Mouse (Mus musculus) left cerebral cortex, postnatal 36 days (tissue): ENCODE measurements at regions not wholly inside any gene's neighbourhood (a gene's known extent, or its start where the extent isn't known, plus 50 kb on each side); places are given as distances from the start of the nearest gene placed in this dataset.

ENCODE experiments used
- DNase-seq, 2 experiments: peaks; one replicate each; pipeline ENCODE4 v3.0.0; 2021 to 2022; ENCODE audit warnings: low spot score in 2 of 2, mixed read lengths in 1 of 2
- intact Hi-C: fragments of 180-260 bp; cut with DNase I; formaldehyde crosslinking; loops from one replicate; pipeline ENCODE4 v1.15.1; 2025

DNA sequence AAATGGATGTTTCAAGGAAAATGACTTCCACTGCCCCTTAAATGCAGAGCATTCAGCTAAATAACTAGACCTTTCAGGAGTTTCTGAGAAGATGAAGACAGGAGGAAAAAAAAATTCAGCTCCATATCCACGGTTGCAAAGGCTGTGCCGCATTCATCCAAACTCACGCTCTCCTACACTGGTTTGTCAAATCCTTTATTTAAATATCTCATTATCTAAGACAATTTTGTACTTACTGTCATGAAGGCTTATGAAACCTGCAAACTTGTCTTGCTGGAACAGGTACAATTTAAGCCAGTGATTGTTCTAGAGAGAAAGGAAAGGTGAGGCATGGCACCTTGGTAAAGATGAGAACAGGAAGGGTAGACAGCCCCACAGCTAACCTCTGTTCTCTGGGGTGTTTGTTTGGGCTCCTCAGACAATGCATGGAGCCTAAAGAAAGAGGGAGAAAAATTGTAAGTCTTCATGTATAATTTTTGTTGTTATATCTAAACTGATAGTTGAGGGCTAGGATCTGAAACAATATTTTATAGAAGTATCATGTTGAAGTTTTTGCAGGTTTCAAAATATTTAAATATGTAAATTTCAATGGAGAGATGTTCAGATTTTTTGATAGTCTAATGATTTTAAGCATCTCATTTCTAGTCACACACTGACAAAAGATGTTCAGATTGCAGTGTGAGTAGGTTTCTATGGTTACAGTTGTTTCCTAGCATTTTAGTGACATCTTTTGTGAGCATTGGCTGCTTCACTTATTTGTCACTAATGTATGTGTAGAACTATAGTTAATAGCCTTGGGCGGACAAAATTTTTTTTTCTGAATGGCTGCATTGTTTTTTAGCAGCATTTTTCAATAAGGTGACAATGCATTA lies 321.2 kb upstream of the Prkd1 start:
- intact Hi-C loops: no loop called here

DNA sequence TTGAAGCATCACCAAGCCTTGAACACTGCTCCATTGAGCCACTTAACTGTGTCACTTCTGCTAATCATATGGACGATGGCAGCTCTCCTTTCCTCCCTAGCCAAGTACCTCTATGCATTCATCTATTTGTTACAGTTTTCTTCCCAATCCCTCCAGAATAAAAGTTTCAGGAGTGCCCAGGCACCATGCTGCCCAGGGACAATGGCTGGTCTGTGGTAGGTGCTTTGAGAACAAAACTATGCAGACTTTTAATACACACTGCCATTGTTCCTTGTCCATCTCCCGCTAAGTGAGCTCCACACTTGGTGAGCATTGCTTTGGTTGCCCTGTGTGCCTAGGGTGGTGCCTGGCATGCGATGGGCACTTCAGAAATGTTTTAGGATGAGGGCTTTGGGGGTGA lies 320.5 kb upstream of the Prkd1 start:
- intact Hi-C loops: no loop called here

More for the DNA sequence above, 321.2 kb upstream of the Prkd1 start:
- no peak for DNase-seq

DNA sequence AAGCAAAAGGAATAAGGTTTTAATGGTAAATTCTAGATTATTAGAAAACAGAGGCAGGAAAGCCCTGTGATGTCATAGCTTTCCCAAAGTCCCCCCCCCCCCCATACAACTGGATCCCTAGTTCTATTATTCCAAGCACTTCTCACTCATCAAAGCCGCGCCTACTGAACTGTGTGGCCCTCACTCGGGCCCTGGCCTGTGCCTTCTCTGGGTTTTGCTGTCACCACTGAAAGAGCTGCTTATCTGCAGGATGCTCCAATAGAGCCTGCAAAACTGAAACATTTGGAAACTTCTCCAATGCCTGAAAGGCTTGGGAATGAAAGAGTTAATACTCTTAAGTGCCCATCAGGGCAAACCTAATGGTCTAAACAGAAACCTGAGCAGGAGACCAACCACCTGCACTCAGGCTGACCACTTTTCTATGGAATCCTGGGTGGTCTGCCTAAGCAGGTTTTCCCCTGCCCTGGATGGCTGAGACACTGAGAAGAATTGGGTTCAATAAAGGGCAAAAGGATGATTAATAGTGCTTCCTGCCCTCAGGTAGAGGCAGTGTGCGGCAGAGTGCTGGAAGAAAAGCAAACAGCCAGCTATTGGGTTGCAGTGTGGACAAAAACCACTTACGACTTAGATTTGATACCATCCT lies 318.4 kb upstream of the Prkd1 start:
- DNase-seq: no peak
- intact Hi-C loops: no loop called here

More for the DNA sequence above, 320.5 kb upstream of the Prkd1 start:
- DNase-seq: no peak

- DNase-seq: no peak
- intact Hi-C loops: no loop called here
Measured at GRCm38 (mm10) chr12:50953971-50954370, 305.1 kb upstream of the Prkd1 start.

- peak in 1 of 2 experiments; percentile 32 for DNase-seq
Measured at GRCm38 (mm10) chr12:50947035-50947434, 298.1 kb upstream of the Prkd1 start.

DNA sequence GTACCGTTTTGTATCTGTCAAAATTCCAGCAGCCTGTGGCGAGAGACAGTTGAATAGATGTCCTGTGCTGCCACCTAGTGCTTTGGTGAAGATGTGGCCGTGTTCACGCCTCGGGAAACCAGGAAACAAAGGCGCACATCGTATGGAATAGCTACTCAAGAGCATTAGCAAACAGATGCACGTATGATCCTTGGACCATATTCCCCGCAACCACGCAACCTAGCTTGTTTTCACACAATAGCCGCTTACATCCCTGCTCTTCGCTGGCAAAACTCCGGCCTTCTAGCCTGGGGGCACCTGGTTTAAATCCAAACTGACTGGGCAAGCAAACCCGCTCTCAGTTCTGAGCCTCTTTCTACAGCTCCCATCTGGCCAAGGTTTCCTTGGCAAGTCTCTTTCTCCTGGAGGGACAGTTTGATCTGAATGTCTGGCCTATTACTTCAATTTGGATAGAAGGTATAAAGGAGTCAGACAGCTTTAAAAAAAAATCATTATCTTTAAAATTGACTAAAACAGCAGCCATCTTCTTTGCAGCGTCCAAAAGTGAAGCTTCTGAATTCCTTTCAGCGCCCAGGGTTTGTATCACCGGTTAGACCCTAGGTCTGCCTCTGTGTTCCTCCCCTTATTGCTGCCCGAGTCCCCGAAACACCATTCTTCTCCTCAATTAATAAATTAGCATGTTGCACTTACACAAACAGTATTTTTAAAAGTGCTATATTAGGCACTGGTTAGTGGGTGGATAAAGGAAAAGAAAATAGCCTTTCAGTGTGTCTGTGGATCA lies 295.0 kb upstream of the Prkd1 start:
- DNase-seq: peak; percentile 82
- intact Hi-C loops: loop anchor here (5.0 to 10.0 kb wide), 4 partner anchors 239 to 1572 kb away; no protein-coding TSS in a partner anchor

More at GRCm38 (mm10) chr12:50947035-50947434, 298.1 kb upstream of the Prkd1 start:
- intact Hi-C loops: loop anchor here (10.0 kb wide), 2 partner anchors 242 to 982 kb away; no protein-coding TSS in a partner anchor

- no peak for DNase-seq
- intact Hi-C loops: loop anchor here (5.0 to 10.0 kb wide), 4 partner anchors 239 to 1571 kb away; no protein-coding TSS in a partner anchor
Measured at GRCm38 (mm10) chr12:50943340-50943739, 294.4 kb upstream of the Prkd1 start.

DNA sequence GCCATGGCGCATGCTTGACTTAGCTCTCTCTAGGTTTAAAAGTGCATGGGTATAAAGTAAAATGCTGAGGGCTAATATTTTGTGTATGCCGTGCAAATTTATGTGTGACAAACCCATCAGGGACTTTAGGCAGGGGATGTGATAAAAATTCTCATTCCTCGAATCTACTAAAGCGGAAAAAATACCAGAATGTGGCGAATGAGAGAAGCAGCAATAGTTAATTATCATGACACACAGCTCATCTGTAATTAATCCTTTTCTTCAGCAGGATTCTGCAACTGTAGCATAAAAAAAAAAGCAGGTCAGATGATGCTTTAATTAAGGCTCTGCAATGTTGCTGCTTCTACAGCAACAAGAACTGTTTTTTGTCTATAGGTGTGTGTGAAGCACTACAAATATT lies 286.6 kb upstream of the Prkd1 start:
- DNase-seq: no peak
- intact Hi-C loops: no loop called here

- intact Hi-C loops: no loop called here
- no peak for DNase-seq
Measured at GRCm38 (mm10) chr12:50932496-50932895, 283.6 kb upstream of the Prkd1 start.

- intact Hi-C loops: no loop called here
- DNase-seq: no peak
Measured at GRCm38 (mm10) chr12:50929641-50930040, 280.7 kb upstream of the Prkd1 start.

DNA sequence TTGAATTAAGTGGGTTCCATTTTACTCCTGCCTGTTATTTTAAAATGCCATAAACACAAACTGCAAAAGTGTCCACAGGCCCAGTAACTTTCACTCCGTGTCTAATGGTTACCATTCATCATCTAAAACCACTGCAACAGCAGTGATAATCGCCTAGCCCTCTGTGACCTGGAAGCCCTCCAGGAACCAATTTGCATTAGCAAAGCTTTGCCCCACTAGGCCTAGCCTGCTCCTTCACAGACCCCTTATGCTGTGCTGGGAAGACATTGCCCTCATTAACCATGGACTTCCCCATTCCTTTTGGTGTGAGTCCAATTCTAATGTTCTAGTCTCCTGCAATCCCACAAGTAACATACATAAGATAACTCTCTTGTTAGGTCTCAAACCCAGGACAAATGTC lies 277.3 kb upstream of the Prkd1 start:
- no peak for DNase-seq
- intact Hi-C loops: no loop called here

DNA sequence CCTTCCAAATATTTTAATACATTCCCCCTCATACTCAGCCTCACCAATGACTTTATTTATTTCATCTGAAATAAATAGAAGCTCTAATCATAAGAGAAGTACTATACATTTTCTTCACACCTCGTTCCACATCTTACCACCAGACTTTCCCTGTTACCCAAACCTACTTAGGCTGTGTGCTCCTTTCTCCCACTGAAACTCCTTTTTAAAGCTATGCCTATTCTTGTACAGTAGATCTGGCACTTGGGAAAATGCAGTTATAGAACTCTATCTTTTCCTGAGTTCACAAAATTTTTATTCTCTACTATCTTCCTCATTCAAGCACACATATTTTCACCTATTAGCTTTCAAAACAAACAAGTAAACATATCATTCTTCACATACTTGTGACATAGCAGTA lies 272.8 kb upstream of the Prkd1 start:
- no peak for DNase-seq
- intact Hi-C loops: no loop called here

DNA sequence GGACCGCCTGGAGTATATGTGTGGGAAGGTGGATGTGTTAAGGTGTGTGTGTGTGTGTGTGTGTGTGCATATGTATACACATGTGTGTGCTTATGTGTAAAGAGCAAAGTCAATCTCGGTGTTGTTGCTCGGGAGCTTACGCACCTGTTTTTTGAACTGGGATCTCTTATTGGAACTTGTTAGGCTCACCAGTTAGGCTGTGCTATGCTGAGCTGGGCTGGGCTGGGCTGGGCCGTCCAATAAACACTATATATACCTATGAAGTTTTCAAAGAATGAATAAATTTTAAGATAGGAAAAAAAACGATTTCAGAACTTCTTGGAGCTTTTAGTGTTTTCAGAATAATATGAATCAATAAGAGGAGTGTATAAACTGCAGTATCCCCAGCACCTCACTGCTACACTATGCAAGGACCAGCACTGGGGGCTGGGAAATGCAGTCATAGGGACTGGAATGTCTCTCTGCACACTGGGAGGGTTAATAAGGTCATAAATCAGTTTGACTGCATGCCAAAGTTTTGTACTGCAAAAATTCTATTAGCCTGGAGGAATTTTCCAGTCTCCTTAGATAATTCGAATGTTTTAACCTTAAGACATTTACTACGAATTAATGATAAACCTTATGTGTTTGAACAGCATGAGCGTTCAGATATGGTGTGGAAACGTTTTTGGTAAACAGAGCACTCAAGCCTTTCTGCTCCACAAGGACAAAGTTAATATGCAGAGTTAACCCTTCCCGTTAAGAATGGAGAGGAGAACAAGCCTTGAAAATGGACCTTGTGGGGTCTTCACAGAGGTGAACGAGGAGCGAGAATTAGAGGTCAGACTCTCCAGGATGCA lies 250.9 kb upstream of the Prkd1 start:
- intact Hi-C loops: no loop called here
- no peak for DNase-seq

DNA sequence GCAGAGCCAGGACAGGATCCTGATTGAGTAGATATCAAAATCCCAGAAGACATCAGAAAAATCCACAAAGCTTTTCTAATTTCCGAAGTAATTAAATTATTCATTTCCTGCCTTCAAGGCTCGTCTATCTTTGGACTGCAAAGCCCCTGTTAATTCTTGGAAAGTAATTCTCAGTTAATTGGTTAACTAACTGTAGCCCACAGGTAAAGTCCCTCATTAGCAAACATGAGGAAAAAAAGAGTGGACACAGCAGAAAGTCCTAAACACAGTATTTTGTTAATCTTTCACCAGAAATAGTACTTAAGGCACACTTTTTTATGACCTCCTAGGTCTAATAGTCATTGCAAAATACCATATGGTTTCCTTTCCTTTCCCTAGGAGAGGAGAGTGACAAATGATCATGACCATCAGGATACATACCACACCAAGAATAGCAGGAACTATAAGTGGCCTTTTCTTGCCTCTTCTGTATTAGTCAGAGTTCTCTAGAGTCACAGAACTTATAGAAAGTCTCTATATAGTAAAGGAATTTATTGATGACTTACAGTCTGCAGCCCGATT lies 248.8 kb upstream of the Prkd1 start:
- intact Hi-C loops: no loop called here

DNA sequence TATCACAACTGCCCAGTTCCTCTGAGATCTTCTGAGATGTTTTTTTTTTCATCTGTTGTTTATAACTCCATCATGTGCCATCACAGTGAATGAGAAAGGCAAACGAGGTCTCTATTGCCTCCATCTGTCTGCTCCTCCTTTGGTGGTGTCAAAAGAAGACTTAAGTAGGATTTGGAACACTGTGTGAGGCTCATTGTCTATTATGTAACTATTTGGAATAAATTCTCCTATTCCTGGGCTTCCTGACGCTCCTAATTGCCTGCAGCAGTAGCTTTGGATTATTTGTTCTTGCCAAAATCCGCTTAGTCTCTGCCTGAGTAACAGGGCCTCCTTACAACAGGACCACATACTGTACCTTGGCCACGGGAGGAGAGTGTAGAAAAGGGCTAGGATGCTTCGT lies 244.7 kb upstream of the Prkd1 start:
- intact Hi-C loops: no loop called here
- DNase-seq: no peak

More for the DNA sequence above, 248.8 kb upstream of the Prkd1 start:
- DNase-seq: no peak

DNA sequence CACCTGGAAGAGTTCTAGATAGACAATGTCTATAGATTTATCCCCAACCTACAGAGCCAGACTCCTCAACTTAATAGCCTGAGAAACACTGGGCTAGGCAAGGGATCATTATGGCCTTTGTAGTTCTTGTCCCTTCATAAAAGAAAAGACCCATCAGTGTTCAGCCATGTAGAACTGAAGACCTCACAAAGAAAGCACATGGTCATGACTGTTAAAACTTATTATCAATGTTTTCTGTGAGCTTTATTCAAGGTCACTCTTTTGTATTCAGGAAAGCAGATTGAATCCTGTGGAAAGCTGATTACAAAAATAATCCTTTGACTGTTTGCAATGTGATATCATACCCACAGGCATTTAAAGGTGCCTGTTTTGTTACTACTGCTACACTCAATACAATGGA lies 226.9 kb upstream of the Prkd1 start:
- intact Hi-C loops: no loop called here
- no peak for DNase-seq

DNA sequence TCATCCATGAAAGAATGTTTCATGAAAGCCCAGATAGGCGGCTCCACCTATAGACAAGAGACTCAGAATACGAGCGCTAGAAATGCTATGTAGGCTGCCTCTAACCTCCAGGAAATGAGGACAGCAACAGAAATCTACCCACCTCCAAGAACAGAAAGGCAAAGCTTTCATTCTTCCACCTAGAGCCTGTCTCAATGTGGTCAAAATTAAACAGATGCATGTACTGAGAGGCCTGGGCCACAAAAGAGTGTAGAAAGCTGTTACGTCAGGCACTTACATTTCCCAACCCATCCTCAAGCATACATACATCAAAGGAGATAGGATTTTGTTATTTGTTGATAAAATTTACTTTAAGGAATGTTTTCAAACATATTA lies 225.1 kb upstream of the Prkd1 start:
- intact Hi-C loops: no loop called here
- no peak for DNase-seq

GRCm38 (mm10) chr12:50873390-50874023 lies 224.6 kb upstream of the Prkd1 start:
- intact Hi-C loops: no loop called here
- no peak for DNase-seq

DNA sequence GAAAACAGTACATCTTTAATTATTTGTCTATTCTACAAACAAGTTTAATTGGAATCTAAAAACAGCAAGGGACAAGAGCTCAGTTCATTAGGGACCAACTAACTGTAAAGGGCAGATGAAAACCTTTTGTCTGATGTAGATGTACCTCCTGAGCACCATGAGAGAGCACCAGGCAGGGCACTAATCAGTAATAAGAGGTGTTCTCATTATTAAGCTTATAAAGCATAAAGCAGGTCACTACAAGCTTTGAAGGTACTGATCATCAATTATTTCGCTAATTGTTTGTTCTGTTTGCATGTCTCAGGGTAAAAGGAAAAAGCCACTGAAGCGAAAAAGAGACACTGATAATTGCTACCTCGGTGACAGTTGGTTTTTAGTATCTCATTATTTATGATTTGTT lies 202.7 kb upstream of the Prkd1 start:
- no peak for DNase-seq
- intact Hi-C loops: no loop called here
